Mouse (Mus musculus): Measurements from ENCODE around the gene Gm12569. TPM values are rescaled to one million over a fixed set of nuclear protein-coding genes. Genes with fewer than 3 reads are reported as not detected.

Gm12569 gene
- polyA plus RNA-seq, 1 experiment from 2014 or later, result not detected

DNA sequence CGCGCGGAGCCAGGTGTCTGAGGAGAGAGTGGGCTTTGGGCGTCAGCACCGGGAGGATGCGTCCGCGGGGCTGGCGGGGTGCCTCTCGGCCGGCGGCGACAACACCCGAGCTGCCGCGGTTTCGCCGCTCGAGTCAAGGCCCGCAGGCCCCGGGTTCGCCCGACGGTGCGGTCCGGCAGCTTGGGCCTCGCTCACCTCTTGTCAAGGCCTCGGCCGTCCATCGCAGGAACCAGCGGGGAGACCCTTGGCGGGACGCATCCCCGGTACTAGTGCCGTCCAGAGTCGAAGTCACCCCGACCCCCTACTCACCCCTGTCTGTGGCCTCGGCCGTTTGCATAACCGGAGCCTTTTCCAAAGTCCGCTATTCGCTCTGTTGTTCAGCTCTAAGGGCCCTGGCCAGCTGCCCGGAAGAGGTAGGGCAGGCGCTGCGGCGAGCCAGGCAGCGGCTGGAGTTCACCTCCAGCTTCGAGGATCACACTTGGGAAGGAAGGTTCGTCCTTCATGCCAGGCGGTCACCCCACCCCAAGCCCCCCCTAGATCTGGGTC lies 43.1 kb downstream of the Gm12569 start:
- peaks cover 18% of the 10 kb centered on the region for H3K36me3 ChIP-seq
- H3K27ac ChIP-seq, result peak overlapping the region; percentile 95
- peak overlapping the region; percentile 87 for H3K4me3 ChIP-seq
- H3K9ac ChIP-seq, result peak overlapping the region; percentile 96
- peak; percentile 48 for ATAC-seq
- no peaks in the 10 kb centered on the region for H3K9me3 ChIP-seq (replicated peaks)
- under 1% methylated on average over 50 of the region's 50 CpGs for WGBS (ENCODE audit: insufficient replicate concordance)
- H3K4me2 ChIP-seq, result peak overlapping the region; percentile 91
- H3K4me1 ChIP-seq, result peaks cover 37% of the 10 kb centered on the region
- H3K27me3 ChIP-seq (replicated peaks), result no peaks in the 10 kb centered on the region

DNA sequence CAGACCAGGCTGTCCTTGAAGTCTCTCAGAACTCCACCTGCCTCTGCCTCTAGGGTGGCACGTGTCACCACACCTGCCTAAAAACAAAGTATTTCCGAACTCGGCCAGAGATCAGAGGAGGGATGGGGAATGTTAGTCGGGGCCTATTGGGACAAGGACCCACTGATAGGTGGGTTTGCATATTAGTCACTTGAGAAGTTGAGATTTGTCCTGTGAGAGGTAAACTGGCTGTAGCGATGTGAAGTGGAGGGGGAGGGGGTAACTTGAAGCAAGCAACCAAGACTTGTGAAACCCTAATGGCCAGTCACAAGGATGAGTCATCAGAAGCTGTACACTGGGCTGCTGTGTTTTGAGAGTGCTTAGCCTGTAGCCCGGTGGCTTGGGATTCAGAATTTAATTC lies 44.1 kb downstream of the Gm12569 start:
- no peaks in the 10 kb centered on the region for H3K27me3 ChIP-seq (replicated peaks)
- WGBS (ENCODE audit: insufficient replicate concordance), result 8% methylated on average over 6 of the region's 6 CpGs
- peak overlapping the region; percentile 96 for H3K9ac ChIP-seq
- peak overlapping the region; percentile 91 for H3K4me2 ChIP-seq
- H3K9me3 ChIP-seq (replicated peaks), result no peaks in the 10 kb centered on the region
- ATAC-seq, result no peak
- peaks cover 37% of the 10 kb centered on the region for H3K4me1 ChIP-seq
- H3K27ac ChIP-seq, result peak overlapping the region; percentile 95
- peaks cover 26% of the 10 kb centered on the region for H3K36me3 ChIP-seq
- peak overlapping the region; percentile 87 for H3K4me3 ChIP-seq

DNA sequence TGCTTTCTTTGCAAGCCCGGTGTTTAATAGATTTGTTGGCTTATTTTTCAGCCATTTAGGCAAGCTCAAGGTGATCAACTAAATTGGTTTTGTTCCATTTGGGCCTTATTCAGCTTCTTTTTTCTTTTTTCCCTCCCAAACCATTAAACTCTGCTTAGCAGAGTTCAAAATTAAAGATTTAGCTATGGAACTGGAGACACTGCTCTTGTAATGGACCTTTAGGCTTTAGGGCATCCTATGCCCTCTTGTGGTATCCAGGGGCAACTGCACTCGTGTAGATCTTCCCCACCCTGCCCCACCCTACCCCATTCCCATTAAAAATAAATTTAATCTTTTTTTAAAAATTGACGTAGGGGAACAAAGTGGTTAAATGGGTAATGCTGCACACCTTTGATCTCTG lies 45.1 kb downstream of the Gm12569 start:
- Histone ChIP-seq H3K4me1 (peaks cover 37% of the 10 kb centered on the region), H3K9me3 (replicated peaks) (no peaks in the 10 kb centered on the region), H3K27me3 (replicated peaks) (no peaks in the 10 kb centered on the region), H3K4me2 (peak overlapping the region; percentile 91), H3K4me3 (peak overlapping the region; percentile 87), H3K9ac (peak overlapping the region; percentile 96), H3K36me3 (peaks cover 35% of the 10 kb centered on the region), H3K27ac (peak overlapping the region; percentile 95; the same call in 1 of the 2 replicates)
- WGBS (ENCODE audit: insufficient replicate concordance), result 45% methylated on average over 3 of the region's 3 CpGs
- no peak for ATAC-seq

DNA sequence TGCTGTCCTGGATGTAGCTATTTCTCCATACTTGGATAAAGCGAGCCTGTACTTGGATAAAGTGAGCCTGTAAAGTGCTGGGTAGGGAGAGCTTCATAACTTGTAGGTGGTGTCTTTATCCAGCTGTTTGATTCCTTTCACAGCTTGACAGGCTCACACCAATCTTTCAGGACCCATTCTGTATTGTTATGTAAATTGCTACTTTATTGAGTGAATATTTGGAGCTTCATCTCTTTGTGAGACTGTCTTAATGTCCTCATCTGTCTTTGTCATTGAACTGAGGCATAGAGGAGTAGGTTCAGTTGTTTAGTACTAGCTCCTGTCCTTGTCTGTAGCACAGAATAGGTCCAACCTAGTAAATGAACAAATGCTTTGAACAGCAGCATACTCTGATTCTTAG lies 54.1 kb downstream of the Gm12569 start:
- H3K4me3 ChIP-seq, result no peak overlapping the region
- H3K4me2 ChIP-seq, result no peak overlapping the region
- no peaks in the 10 kb centered on the region for H3K9me3 ChIP-seq (replicated peaks)
- no peak for ATAC-seq
- H3K36me3 ChIP-seq, result peaks cover 94% of the 10 kb centered on the region
- H3K27ac ChIP-seq, result no peak overlapping the region
- H3K9ac ChIP-seq, result no peak overlapping the region
- WGBS (ENCODE audit: insufficient replicate concordance), result 89% methylated on average over 1 of the region's 1 CpGs
- H3K27me3 ChIP-seq (replicated peaks), result no peaks in the 10 kb centered on the region
- no peaks in the 10 kb centered on the region for H3K4me1 ChIP-seq

Other genes with a start within 250 kb of the Gm12569 start
- not detected in 2 replicates for gene Olfr1377, start 238.5 kb upstream of the Gm12569 start, polyA plus RNA-seq (2016; fragmentation: Nextera tagmentation; extraction: Ambion mirVana)
- gene Olfr51, start 216.9 kb upstream of the Gm12569 start, polyA plus RNA-seq (2016; fragmentation: Nextera tagmentation; extraction: Ambion mirVana), result not detected in 2 replicates
- gene Olfr54, start 206.2 kb upstream of the Gm12569 start, polyA plus RNA-seq (2016; fragmentation: Nextera tagmentation; extraction: Ambion mirVana), result not detected in 2 replicates
- gene Olfr1375, start 172.4 kb upstream of the Gm12569 start, polyA plus RNA-seq (2016; fragmentation: Nextera tagmentation; extraction: Ambion mirVana), result not detected in 2 replicates
- 1.8 and 2.4 TPM in 2 replicates for gene Zfp354a, start 161.2 kb upstream of the Gm12569 start, polyA plus RNA-seq (2016; fragmentation: Nextera tagmentation; extraction: Ambion mirVana)
- gene Clk4, start 41.3 kb downstream of the Gm12569 start, polyA plus RNA-seq (2016; fragmentation: Nextera tagmentation; extraction: Ambion mirVana), result 62.8 and 69.3 TPM in 2 replicates
- 0.56 and 0.61 TPM in 2 replicates for gene BC049762, start 42.6 kb downstream of the Gm12569 start, polyA plus RNA-seq (2016; fragmentation: Nextera tagmentation; extraction: Ambion mirVana)
- 0.75 and 0.79 TPM in 2 replicates for gene Col23a1, start 69.4 kb downstream of the Gm12569 start, polyA plus RNA-seq (2016; fragmentation: Nextera tagmentation; extraction: Ambion mirVana)

All from liver, embryonic 12.5 days (tissue).